Mouse (Mus musculus) MEL (cell line): ENCODE data around the gene Fgr. TPM values are rescaled to one million over a fixed set of nuclear protein-coding genes. Genes with fewer than 3 reads are reported as not detected.
A peak's percentile ranks its signal among the peaks of the same experiment; 100 is the strongest.

Experiments used
- DNase-seq: peaks from one replicate; pipeline ENCODE4 v3.0.0; 2011; ENCODE audit warnings: low read depth, low spot score
- H3K27ac ChIP-seq: 2 replicates; pipeline ENCODE4 v1.5.1; 2012; ENCODE audit warnings: low read depth, mild to moderate bottlenecking, control low read depth, low read length, moderate library complexity; ENCODE audit not compliant: control insufficient read depth
- H3K27me3 ChIP-seq, 2 experiments: fragments of 150-350 bp in 1 of 2; sonication (generic) in 1 of 2; 2 replicates each; pipeline ENCODE4 v1.6.1; 2012; ENCODE audit warnings: low read length in 2 of 2, mild to moderate bottlenecking in 2 of 2, improper control_type of control experiment in 1 of 2, moderate library complexity in 1 of 2; ENCODE audit not compliant: insufficient read depth in 2 of 2, control insufficient read depth in 1 of 2
- H3K36me3 ChIP-seq, 2 experiments: 2 replicates each; pipeline ENCODE4 v1.6.1; 2012 to 2014; ENCODE audit warnings: low read length in 2 of 2, improper control_type of control experiment in 1 of 2, inconsistent platforms in 1 of 2, mild to moderate bottlenecking in 1 of 2; ENCODE audit not compliant: insufficient read depth in 2 of 2, control insufficient read depth in 1 of 2
- H3K4me1 ChIP-seq, 2 experiments: fragments of 150-350 bp in 1 of 2; sonication (generic) in 1 of 2; 2 replicates each; pipeline ENCODE4 v1.6.1; 2012; ENCODE audit warnings: low read length in 2 of 2, improper control_type of control experiment in 1 of 2, mild to moderate bottlenecking in 1 of 2; ENCODE audit not compliant: insufficient read depth in 2 of 2, control insufficient read depth in 1 of 2
- H3K4me3 ChIP-seq, 2 experiments: fragments of 150-350 bp in 1 of 2; sonication (generic) in 1 of 2; 2 replicates each; pipeline ENCODE4 v1.5.1; 2012; ENCODE audit warnings: low read depth in 2 of 2, low read length in 2 of 2, mild to moderate bottlenecking in 2 of 2, moderate library complexity in 2 of 2, control low read depth in 1 of 2, improper control_type of control experiment in 1 of 2; ENCODE audit not compliant: control insufficient read depth in 1 of 2, insufficient read depth in 1 of 2
- H3K79me2 ChIP-seq: 2 replicates; pipeline ENCODE4 v1.6.1; 2012; ENCODE audit warnings: mild to moderate bottlenecking, low read length, moderate library complexity; ENCODE audit not compliant: control insufficient read depth, poor library complexity, insufficient read depth
- H3K9ac ChIP-seq: 2 replicates; pipeline ENCODE4 v1.6.1; 2012; ENCODE audit warnings: low read depth, mild to moderate bottlenecking, control low read depth, low read length, moderate library complexity; ENCODE audit not compliant: control insufficient read depth, poor library complexity, severe bottlenecking
- H3K9me3 ChIP-seq: fragments of 150-350 bp; sonication (generic); replicated peaks from 2 replicates; pipeline ENCODE4 v1.6.1; 2012; ENCODE audit warnings: mild to moderate bottlenecking, low read length, improper control_type of control experiment, moderate library complexity; ENCODE audit not compliant: insufficient read depth
- CTCF ChIP-seq, 3 experiments: IDR thresholded peaks in 2 of 3; conservative IDR thresholded peaks in 1 of 3; 2 replicates each; pipeline ENCODE4 v1.5.1; 2011 to 2012; ENCODE audit warnings: low read length in 3 of 3, low read depth in 2 of 3, mild to moderate bottlenecking in 2 of 3, improper control_type of control experiment in 1 of 3, inconsistent platforms in 1 of 3, mixed read lengths in 1 of 3, moderate library complexity in 1 of 3; ENCODE audit not compliant: control insufficient read depth in 1 of 3, insufficient read depth in 1 of 3, poor library complexity in 1 of 3, severe bottlenecking in 1 of 3
- EP300 ChIP-seq, 2 experiments: IDR thresholded peaks; 2 replicates each; pipeline ENCODE4 v1.6.1; 2011; ENCODE audit warnings: improper control_type of control experiment in 2 of 2, low read length in 2 of 2, low read depth in 1 of 2, mild to moderate bottlenecking in 1 of 2
- ETS1 ChIP-seq: IDR thresholded peaks from 2 replicates; pipeline ENCODE4 v1.6.1; 2012; ENCODE audit warnings: low read depth, mild to moderate bottlenecking, inconsistent platforms, low read length, improper control_type of control experiment, moderate library complexity
- GATA1 ChIP-seq: IDR thresholded peaks from 2 replicates; pipeline ENCODE4 v1.6.1; 2011; ENCODE audit warnings: low read depth, low read length, improper control_type of control experiment
- HCFC1 ChIP-seq: IDR thresholded peaks from 2 replicates; pipeline ENCODE4 v1.6.1; 2012; ENCODE audit warnings: low read depth, mild to moderate bottlenecking, inconsistent platforms, low read length, improper control_type of control experiment, moderate library complexity
- JUND ChIP-seq: IDR thresholded peaks from 2 replicates; pipeline ENCODE4 v1.6.1; 2011; ENCODE audit warnings: low read depth, mild to moderate bottlenecking, improper control_type of control experiment, low read length
- MXI1 ChIP-seq: IDR thresholded peaks from 2 replicates; pipeline ENCODE4 v1.6.1; 2011; ENCODE audit warnings: mild to moderate bottlenecking, low read depth, low read length, improper control_type of control experiment
- MYC ChIP-seq: IDR thresholded peaks from 2 replicates; pipeline ENCODE4 v1.6.1; 2011; ENCODE audit warnings: low read depth, mild to moderate bottlenecking, low read length, improper control_type of control experiment, moderate library complexity
- NELFE ChIP-seq: IDR thresholded peaks from 2 replicates; pipeline ENCODE4 v1.6.1; 2011; ENCODE audit warnings: low read depth, low read length, improper control_type of control experiment
- RAD21 ChIP-seq: IDR thresholded peaks from 2 replicates; pipeline ENCODE4 v1.6.1; 2011; ENCODE audit warnings: mild to moderate bottlenecking, low read depth, low read length, improper control_type of control experiment
- RCOR1 ChIP-seq: IDR thresholded peaks from 2 replicates; pipeline ENCODE4 v1.6.1; 2012; ENCODE audit warnings: low read depth, mild to moderate bottlenecking, inconsistent platforms, low read length, improper control_type of control experiment
- TAL1 ChIP-seq: IDR thresholded peaks from 2 replicates; pipeline ENCODE4 v1.6.1; 2012; ENCODE audit warnings: mild to moderate bottlenecking, inconsistent platforms, low read length, moderate library complexity, mixed read lengths
- TBP ChIP-seq: IDR thresholded peaks from 2 replicates; pipeline ENCODE4 v1.8.0; 2011; ENCODE audit warnings: low read depth, low read length, improper control_type of control experiment
- UBTF ChIP-seq: IDR thresholded peaks from 2 replicates; pipeline ENCODE4 v1.6.1; 2012; ENCODE audit warnings: low read depth, mild to moderate bottlenecking, inconsistent platforms, low read length, improper control_type of control experiment, moderate library complexity, borderline replicate concordance; ENCODE audit not compliant: insufficient read depth
- USF1 ChIP-seq: IDR thresholded peaks from 2 replicates; pipeline ENCODE4 v1.6.1; 2014; ENCODE audit warnings: low read depth, mild to moderate bottlenecking, inconsistent platforms, low read length, improper control_type of control experiment, moderate library complexity
- USF2 ChIP-seq, 2 experiments: IDR thresholded peaks; 2 replicates each; pipeline ENCODE4 v1.6.1; 2011 to 2012; ENCODE audit warnings: improper control_type of control experiment in 2 of 2, low read length in 2 of 2, borderline replicate concordance in 1 of 2, inconsistent platforms in 1 of 2, low read depth in 1 of 2, mild to moderate bottlenecking in 1 of 2; ENCODE audit not compliant: insufficient read depth in 1 of 2
- ZC3H11A ChIP-seq: IDR thresholded peaks from 2 replicates; pipeline ENCODE4 v1.6.1; 2012; ENCODE audit warnings: low read depth, mild to moderate bottlenecking, inconsistent platforms, low read length, improper control_type of control experiment
- ZKSCAN1 ChIP-seq: IDR thresholded peaks from 2 replicates; pipeline ENCODE4 v1.6.1; 2012; ENCODE audit warnings: low read depth, mild to moderate bottlenecking, inconsistent platforms, low read length, improper control_type of control experiment, moderate library complexity
- ZNF384 ChIP-seq: IDR thresholded peaks from 2 replicates; pipeline ENCODE4 v1.6.1; 2012; ENCODE audit warnings: low read depth, mild to moderate bottlenecking, inconsistent platforms, low read length, improper control_type of control experiment
- polyA plus RNA-seq, 2 experiments: library from polyadenylated mRNA; stranded (reverse) in 1 of 2; unstranded in 1 of 2; fragments of >175 nt in 1 of 2; fragments of >200 nt in 1 of 2; gene quantifications; 2 replicates each; pipeline versions ENCODE4 v1.2.1 to v1.2.4; 2012; ENCODE audit warnings: low replicate concordance in 2 of 2, low read depth in 1 of 2; ENCODE audit not compliant: insufficient read length in 2 of 2, insufficient read depth in 1 of 2, missing spikeins in 1 of 2
- total RNA-seq: library from RNA; depleted of rRNA; stranded (reverse); fragments of 300-350 nt; gene quantifications from 2 replicates; pipeline ENCODE4 v1.2.3, GENCODE M21; 2012

Fgr gene
- total and polyA plus RNA-seq, 3 experiments, result not detected

- DNase-seq, result no peak
- H3K9ac ChIP-seq, result no peak overlapping the region
- H3K4me3 ChIP-seq, result no peak overlapping the region
- H3K36me3 ChIP-seq, result peaks cover 0 to 2% of the 10 kb centered on the region in 2 experiments; a peak in 2 of 4 replicates
- H3K27me3 ChIP-seq, result 0 out of 4 replicates have a peak, but pooled peaks cover 0 to 2% of the 10 kb centered on the region in 2 experiments
- H3K79me2 ChIP-seq, result no peaks in the 10 kb centered on the region
- H3K27ac ChIP-seq, result no peak overlapping the region
- TF ChIP-seq ZC3H11A, result no peak
- TF ChIP-seq RAD21, result no peak
- TF ChIP-seq RCOR1, result peak; percentile 87
- no peak for TF ChIP-seq ZNF384
- no peak for TF ChIP-seq HCFC1
- 0 out of 2 replicates have a peak, but pooled peaks have one; percentile 31 for TF ChIP-seq GATA1
- no peak for TF ChIP-seq MXI1
- TF ChIP-seq MYC, result no peak
- no peak for TF ChIP-seq TBP
- peak in 1 of 2 experiments; percentile 56; a peak in 2 of 4 replicates for TF ChIP-seq EP300 (IDR thresholded peaks at IDR 0.05; ENCODE audit: low read depth in 1 of 2, low read length in 2 of 2)
- TF ChIP-seq, all 39 proteins: peak for 3
- Histone ChIP-seq H3K4me1 (peaks cover 0 to 11% of the 10 kb centered on the region in 2 experiments; a peak in 2 of 4 replicates), H3K9me3 (no peaks in the 10 kb centered on the region)
Observed at GRCm38 (mm10) chr4:132962628-132963027, 11.3 kb upstream of the Fgr start.

- Histone ChIP-seq H3K4me1 (peaks cover 0 to 11% of the 10 kb centered on the region in 2 experiments; a peak in 2 of 4 replicates), H3K36me3 (peaks cover 0 to 2% of the 10 kb centered on the region in 2 experiments; a peak in 2 of 4 replicates), H3K9me3 (no peaks in the 10 kb centered on the region), H3K9ac (no peak overlapping the region), H3K4me3 (no peak overlapping the region), H3K79me2 (no peaks in the 10 kb centered on the region), H3K27me3 (peaks cover 3% of the 10 kb centered on the region in 2 experiments; a peak in 2 of 4 replicates), H3K27ac (no peak overlapping the region)
- no peak for DNase-seq
- TF ChIP-seq ETS1, result no peak
- no peak for TF ChIP-seq RCOR1
- TF ChIP-seq JUND, result no peak
- TF ChIP-seq GATA1, result no peak
- TF ChIP-seq ZKSCAN1, result no peak
- TF ChIP-seq USF1, result no peak
- TF ChIP-seq UBTF, result no peak
- TF ChIP-seq EP300 (IDR thresholded peaks at IDR 0.05; ENCODE audit: low read depth in 1 of 2, low read length in 2 of 2), result no peak
- TF ChIP-seq NELFE, result no peak
- TF ChIP-seq HCFC1, result no peak
- TF ChIP-seq TAL1, result no peak
- TF ChIP-seq USF2 (IDR thresholded peaks at IDR 0.05; ENCODE audit: borderline replicate concordance in 1 of 2, insufficient read depth in 1 of 2, low read depth in 1 of 2, low read length in 2 of 2), result no peak
- TF ChIP-seq CTCF (IDR thresholded peaks at IDR 0.05 in 2 of 3, conservative IDR thresholded peaks at IDR 0.05 in 1 of 3; ENCODE audit: control insufficient read depth in 1 of 3, insufficient read depth in 1 of 3, low read depth in 2 of 3, low read length in 3 of 3, poor library complexity in 1 of 3, severe bottlenecking in 1 of 3), result no peak
Observed at GRCm38 (mm10) chr4:132963436-132963835, 10.5 kb upstream of the Fgr start.
